Mouse (Mus musculus) hindbrain, embryonic 11.5 days (tissue): ENCODE data around the gene Pcgf1. TPM values are rescaled to one million over a fixed set of nuclear protein-coding genes. Genes with fewer than 3 reads are reported as not detected.

ENCODE experiments used
- ATAC-seq: fragments of 200-750 bp; cut with Nextera tagmentation; 2 replicates; pipeline ENCODE4 v1.8.0; 2017; ENCODE audit warnings: mild to moderate bottlenecking, moderate TSS enrichment, moderate library complexity; ENCODE audit not compliant: low FRiP score
- DNase-seq: peaks from one replicate; pipeline ENCODE4 v3.0.0-alpha.2; 2015; ENCODE audit warnings: low spot score
- H3K27ac ChIP-seq: fragments of 300-500 bp; sonication (generic); 2 replicates; pipeline ENCODE4 v1.5.1; 2014; ENCODE audit warnings: mild to moderate bottlenecking, low read depth, low read length
- H3K27me3 ChIP-seq: fragments of 300-500 bp; sonication (generic); 2 replicates; pipeline ENCODE4 v1.6.1; 2014; ENCODE audit warnings: mild to moderate bottlenecking, low read length, moderate library complexity, mixed read lengths; ENCODE audit not compliant: control insufficient read depth, insufficient read depth
- H3K36me3 ChIP-seq: fragments of 300-500 bp; sonication (generic); 2 replicates; pipeline ENCODE4 v1.6.1; 2014; ENCODE audit warnings: mild to moderate bottlenecking, low read length, moderate library complexity, mixed read lengths; ENCODE audit not compliant: control insufficient read depth, insufficient read depth
- H3K4me1 ChIP-seq: fragments of 300-500 bp; sonication (generic); replicated peaks from 2 replicates; pipeline ENCODE4 v1.6.1; 2014; ENCODE audit warnings: low read length, mixed read lengths; ENCODE audit not compliant: control insufficient read depth, insufficient read depth
- H3K4me2 ChIP-seq: fragments of 300-500 bp; sonication (generic); replicated peaks from 2 replicates; pipeline ENCODE4 v1.6.1; 2014; ENCODE audit warnings: mild to moderate bottlenecking, low read depth, low read length
- H3K4me3 ChIP-seq: fragments of 300-500 bp; sonication (generic); 2 replicates; pipeline ENCODE4 v1.5.1; 2014; ENCODE audit warnings: low read depth, low read length
- H3K9ac ChIP-seq: fragments of 300-500 bp; sonication (generic); 2 replicates; pipeline ENCODE4 v1.6.1; 2014; ENCODE audit warnings: low read depth, low read length
- H3K9me3 ChIP-seq: fragments of 300-500 bp; sonication (generic); 2 replicates; pipeline ENCODE4 v1.6.1; 2016; ENCODE audit warnings: low read length; ENCODE audit not compliant: control insufficient read depth
- WGBS: fragments of 180-500 bp; shearing (Covaris S2); extraction: QIAGEN DNeasy Blood & Tissue Kit; methylation state at CpG from one replicate; pipeline ENCODE4 v1.1.7; 2014; 5-methylcytosine and 5-hydroxymethylcytosine counted together
- polyA plus RNA-seq: library from polyadenylated mRNA; unstranded; fragments of >200 nt; fragmentation: Nextera tagmentation; extraction: Ambion mirVana; gene quantifications from 2 replicates; pipeline ENCODE4 v1.2.1, GENCODE M21; 2014

The Pcgf1 gene
- polyA plus RNA-seq, 1 experiment from 2014 or later, result 38.1 TPM

- Histone ChIP-seq H3K4me3 (peak overlapping the region; percentile 88), H3K4me2 (peak overlapping the region; percentile 83), H3K27me3 (no peaks in the 10 kb centered on the region), H3K27ac (peak overlapping the region; percentile 75), H3K9me3 (no peaks in the 10 kb centered on the region), H3K4me1 (peaks cover 9% of the 10 kb centered on the region; the same call in 1 of the 2 replicates), H3K9ac (peak overlapping the region; percentile 88), H3K36me3 (0 out of 2 replicates have a peak, but pooled peaks cover 7% of the 10 kb centered on the region)
- DNase-seq (peak; percentile 52), ATAC-seq (peak; percentile 42)
- 3% methylated on average over 33 of the region's 48 CpGs for WGBS
These were observed 38.2 kb downstream of the Pcgf1 start for GRCm38 (mm10) chr6:83115682-83116372.

- H3K27me3 ChIP-seq, result no peaks in the 10 kb centered on the region
- H3K4me1 ChIP-seq, result peaks cover 9% of the 10 kb centered on the region; the same call in 1 of the 2 replicates
- H3K27ac ChIP-seq, result no peak overlapping the region
- H3K9ac ChIP-seq, result peak overlapping the region; percentile 88
- peak overlapping the region; percentile 88 for H3K4me3 ChIP-seq
- DNase-seq (no peak), ATAC-seq (no peak)
- 0 out of 2 replicates have a peak, but pooled peaks cover 7% of the 10 kb centered on the region for H3K36me3 ChIP-seq
- WGBS, result 81% methylated on average over 11 of the region's 11 CpGs
- no peaks in the 10 kb centered on the region for H3K9me3 ChIP-seq
- peak overlapping the region; percentile 83 for H3K4me2 ChIP-seq
These were observed 38.9 kb downstream of the Pcgf1 start for GRCm38 (mm10) chr6:83116373-83117164.

- 0 out of 2 replicates have a peak, but pooled peaks cover 7% of the 10 kb centered on the region for H3K36me3 ChIP-seq
- H3K4me3 ChIP-seq, result no peak overlapping the region
- DNase-seq (no peak), ATAC-seq (no peak)
- no peak overlapping the region for H3K27ac ChIP-seq
- peaks cover 9% of the 10 kb centered on the region; the same call in 1 of the 2 replicates for H3K4me1 ChIP-seq
- no peaks in the 10 kb centered on the region for H3K9me3 ChIP-seq
- H3K9ac ChIP-seq, result no peak overlapping the region
- H3K4me2 ChIP-seq, result no peak overlapping the region
- no peaks in the 10 kb centered on the region for H3K27me3 ChIP-seq
- 90% methylated on average over 4 of the region's 4 CpGs for WGBS
These were observed 39.4 kb downstream of the Pcgf1 start for GRCm38 (mm10) chr6:83117165-83117438.

- 93% methylated on average over 13 of the region's 13 CpGs for WGBS
- Histone ChIP-seq H3K9ac (no peak overlapping the region), H3K27me3 (no peaks in the 10 kb centered on the region), H3K36me3 (0 out of 2 replicates have a peak, but pooled peaks cover 7% of the 10 kb centered on the region), H3K4me2 (no peak overlapping the region), H3K4me3 (no peak overlapping the region), H3K27ac (no peak overlapping the region), H3K4me1 (peaks cover 9% of the 10 kb centered on the region; the same call in 1 of the 2 replicates), H3K9me3 (no peaks in the 10 kb centered on the region)
- DNase-seq (no peak), ATAC-seq (no peak)
These were observed 39.9 kb downstream of the Pcgf1 start for GRCm38 (mm10) chr6:83117616-83118015.

- H3K4me3 ChIP-seq, result no peak overlapping the region
- peaks cover 14% of the 10 kb centered on the region; the same call in 1 of the 2 replicates for H3K4me1 ChIP-seq
These were observed 40.7 kb downstream of the Pcgf1 start for GRCm38 (mm10) chr6:83118369-83118768.

GRCm38 (mm10) chr6:83118825-83119733, 41.4 kb downstream of the Pcgf1 start:
- DNase-seq (no peak), ATAC-seq (no peak)
- Histone ChIP-seq H3K9ac (peak overlapping the region; percentile 91; the same call in 1 of the 2 replicates), H3K9me3 (no peaks in the 10 kb centered on the region), H3K27me3 (no peaks in the 10 kb centered on the region), H3K4me3 (0 out of 2 replicates have a peak overlapping the region, but pooled peaks have one; percentile 2), H3K27ac (no peak overlapping the region), H3K4me1 (peaks cover 14% of the 10 kb centered on the region; the same call in 1 of the 2 replicates), H3K4me2 (no peak overlapping the region), H3K36me3 (0 out of 2 replicates have a peak, but pooled peaks cover 7% of the 10 kb centered on the region)
- 87% methylated on average over 14 of the region's 14 CpGs for WGBS

More at GRCm38 (mm10) chr6:83118369-83118768, 40.7 kb downstream of the Pcgf1 start:
- Histone ChIP-seq H3K36me3 (0 out of 2 replicates have a peak, but pooled peaks cover 7% of the 10 kb centered on the region), H3K9me3 (no peaks in the 10 kb centered on the region), H3K4me2 (no peak overlapping the region), H3K27me3 (no peaks in the 10 kb centered on the region), H3K27ac (no peak overlapping the region), H3K9ac (0 out of 2 replicates have a peak overlapping the region, but pooled peaks have one; percentile 27)
- ATAC-seq, result no peak
- WGBS, result 85% methylated on average over 11 of the region's 11 CpGs
- DNase-seq, result no peak

- DNase-seq (no peak), ATAC-seq (no peak)
- WGBS, result 67% methylated on average over 7 of the region's 7 CpGs
- Histone ChIP-seq H3K27ac (no peak overlapping the region), H3K9me3 (no peaks in the 10 kb centered on the region), H3K4me1 (peaks cover 17% of the 10 kb centered on the region; the same call in 1 of the 2 replicates), H3K4me2 (peak overlapping the region; percentile 81), H3K36me3 (0 out of 2 replicates have a peak, but pooled peaks cover 7% of the 10 kb centered on the region), H3K9ac (peak overlapping the region; percentile 91; the same call in 1 of the 2 replicates), H3K27me3 (no peaks in the 10 kb centered on the region), H3K4me3 (peak overlapping the region; percentile 72)
These were observed 42.0 kb downstream of the Pcgf1 start for GRCm38 (mm10) chr6:83119734-83120051.
